Mouse (Mus musculus) testis, postnatal 14 days (tissue): ENCODE measurements around the gene Ablim1.

Source experiments
- DNase-seq: peaks from one replicate; pipeline ENCODE4 v3.0.0; 2021; ENCODE audit warnings: low spot score

Gene Ablim1

GRCm38 (mm10) chr19:57010064-57010463, 304.7 kb downstream of the Ablim1 start:
- DNase-seq: no peak

GRCm38 (mm10) chr19:57009653-57010052, 305.1 kb downstream of the Ablim1 start:
- DNase-seq: no peak

GRCm38 (mm10) chr19:57007781-57008710, 306.7 kb downstream of the Ablim1 start, which contains the start of gene Afap1l2:
Gene Afap1l2 (minus strand): TSS chr19:57008228.
- no peak for DNase-seq

GRCm38 (mm10) chr19:57007291-57007690, 307.4 kb downstream of the Ablim1 start:
- no peak for DNase-seq

- DNase-seq: no peak
Observed at GRCm38 (mm10) chr19:57006841-57007240, 307.9 kb downstream of the Ablim1 start.

- DNase-seq: no peak
Observed at GRCm38 (mm10) chr19:57005062-57005461, 309.7 kb downstream of the Ablim1 start.

- no peak for DNase-seq
Observed at GRCm38 (mm10) chr19:57003460-57003810, 311.3 kb downstream of the Ablim1 start.

- DNase-seq: no peak
Observed at GRCm38 (mm10) chr19:57002741-57003459, 311.8 kb downstream of the Ablim1 start.

GRCm38 (mm10) chr19:57001926-57002325, 312.8 kb downstream of the Ablim1 start:
- DNase-seq: no peak

- no peak for DNase-seq
Observed at GRCm38 (mm10) chr19:57000592-57000991, 314.1 kb downstream of the Ablim1 start.

GRCm38 (mm10) chr19:56999781-57000180, 314.9 kb downstream of the Ablim1 start:
- no peak for DNase-seq

- no peak for DNase-seq
Observed at GRCm38 (mm10) chr19:56998910-56999309, 315.8 kb downstream of the Ablim1 start.

GRCm38 (mm10) chr19:56998331-56998730, 316.4 kb downstream of the Ablim1 start:
- DNase-seq: no peak

GRCm38 (mm10) chr19:56997164-56997599, 317.5 kb downstream of the Ablim1 start:
- no peak for DNase-seq

GRCm38 (mm10) chr19:56995441-56995840, 319.3 kb downstream of the Ablim1 start:
- no peak for DNase-seq

- DNase-seq: no peak
Observed at GRCm38 (mm10) chr19:56994653-56995052, 320.1 kb downstream of the Ablim1 start.

GRCm38 (mm10) chr19:56993763-56994162, 321.0 kb downstream of the Ablim1 start:
- no peak for DNase-seq

GRCm38 (mm10) chr19:56992978-56993545, 321.7 kb downstream of the Ablim1 start:
- no peak for DNase-seq

GRCm38 (mm10) chr19:56990367-56991111, 324.2 kb downstream of the Ablim1 start:
- no peak for DNase-seq

GRCm38 (mm10) chr19:56989171-56989570, 325.5 kb downstream of the Ablim1 start:
- DNase-seq: no peak

- DNase-seq: peak; percentile 63
Observed at GRCm38 (mm10) chr19:56984229-56984628, 330.5 kb downstream of the Ablim1 start.

GRCm38 (mm10) chr19:56983757-56984156, 331.0 kb downstream of the Ablim1 start:
- no peak for DNase-seq
